Mouse (Mus musculus) bone marrow macrophage, adult 2 months (primary cell): ENCODE measurements at regions not wholly inside any gene's neighbourhood (a gene's known extent, or its start where the extent isn't known, plus 50 kb on each side); places are given as distances from the start of the nearest gene placed in this dataset.

ENCODE experiments used
- CTCF ChIP-seq: IDR thresholded peaks from 2 replicates; pipeline ENCODE4 v1.5.1; 2012; ENCODE audit warnings: low read depth, mild to moderate bottlenecking, low read length, moderate library complexity
- POLR2A ChIP-seq: IDR thresholded peaks from 2 replicates; pipeline ENCODE4 v1.6.1; 2012; ENCODE audit warnings: mild to moderate bottlenecking, low read depth, low read length, borderline replicate concordance

- TF ChIP-seq POLR2A, result no peak
- TF ChIP-seq CTCF, result 0 out of 2 replicates have a peak, but pooled peaks have one; percentile 9
These were observed 206.7 kb upstream of the Jade1 start for GRCm38 (mm10) chr3:41348795-41349194.
